ENCODE assay signal across 8 mouse cellular contexts in the genomic region with DNA sequence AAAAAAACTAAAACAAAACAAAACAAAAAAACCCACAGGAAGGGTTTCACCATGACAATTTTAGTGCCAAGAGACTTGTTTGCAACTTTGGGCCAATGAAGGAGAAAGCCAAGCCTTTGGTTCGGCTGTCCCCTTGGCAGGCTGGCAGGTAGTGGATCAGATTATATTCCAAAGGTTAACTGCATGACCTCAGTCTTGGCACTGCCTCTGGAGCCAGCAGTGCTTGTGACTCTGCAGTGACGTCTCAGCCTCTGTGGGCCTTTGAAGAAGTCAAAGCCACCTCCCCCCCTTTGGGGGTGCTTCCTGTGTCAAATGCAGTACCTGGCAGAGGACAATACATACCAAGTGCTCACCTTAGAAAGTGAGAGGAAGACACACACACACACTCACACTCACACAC. TPM values are rescaled to one million over a fixed set of nuclear protein-coding genes. Genes with fewer than 3 reads are reported as not detected.
DNase-seq lines count a peak whose midpoint lies in the region; ATAC-seq lines count a peak whose summit lies in the region.

No protein-coding gene starts in this region.

- ATAC-seq in megakaryocyte, adult 5-6 weeks (ENCODE audit: poor library complexity, severe bottlenecking): no peak

- peak; percentile 82 to 91 for DNase-seq in adrenal gland, adult (ENCODE audit: inconsistent age in 2 of 2, low spot score in 1 of 2)
- DNase-seq in adrenal gland, postnatal 4 days (ENCODE audit: low spot score in 2 of 2): no peak
- peak; percentile 39 to 55 for DNase-seq in CD8-positive naive resting alpha-beta T cell, adult 2 months (ENCODE audit: low read depth in 2 of 2, low spot score in 2 of 2)
- DNase-seq in gastrocnemius, postnatal 10 days: peak; percentile 51
- DNase-seq in lung, postnatal 10 days: peak; percentile 70
- DNase-seq in layer of hippocampus, adult 18-20 months (ENCODE audit: low spot score in 2 of 2): no peak
- DNase-seq in frontal cortex, postnatal 36 days (ENCODE audit: low spot score in 2 of 2): no peak

RNA-seq across cellular contexts. Expression of a gene that starts 20.6 kb away (rescaled TPM):
- 10 to 100 TPM; 73.9 to 79.7 TPM for total RNA-seq in adrenal gland, postnatal 4 days (2021)
- total RNA-seq in gastrocnemius, postnatal 10 days (2021): 100 to 1,000 TPM; 102 to 115 TPM
- total RNA-seq in layer of hippocampus, adult 18-20 months (2021): 100 to 1,000 TPM; 129 to 140 TPM
- 53.0 and 63.4 TPM in 2 replicates for total RNA-seq in megakaryocyte, adult 5-6 weeks (2015)
- 65.0 and 75.9 TPM in 2 replicates for total RNA-seq in megakaryocyte, adult 5-6 weeks (2017)

Comparison
In these comparisons a context has a peak if more than half of its experiments do, and no peak if none do; other contexts are left out.
1. DNase-seq: peak in adrenal gland, adult (2 of 2), CD8-positive naive resting alpha-beta T cell, adult 2 months (2 of 2), gastrocnemius, postnatal 10 days (single experiment) and lung, postnatal 10 days (single experiment); none in adrenal gland, postnatal 4 days (0 of 2), layer of hippocampus, adult 18-20 months (0 of 2) and frontal cortex, postnatal 36 days (0 of 2).